Mouse (Mus musculus): ENCODE measurements around the gene Frmd5.

- TF ChIP-seq POLR2A (IDR thresholded peaks at IDR 0.05; ENCODE audit: borderline replicate concordance, low read depth, low read length) (no peak), CTCF (IDR thresholded peaks at IDR 0.05; ENCODE audit: low read depth, low read length) (peak; percentile 39; the same call in 1 of the 2 replicates)
Observed at GRCm38 (mm10) chr2:121832484-121832894, 25.6 kb upstream of the Frmd5 start.

All from bone marrow macrophage, adult 2 months (primary cell).